Mouse (Mus musculus) lung, adult 18-20 months (tissue): Measurements from ENCODE around the gene Sgsm2.
A peak's percentile ranks its signal among the peaks of the same experiment; 100 is the strongest.
"Not testable (repeated sequence)": the region's sequence is repeated elsewhere in the genome, so short reads cannot be mapped to it uniquely, and the experiment has no call there.

Source experiments
- DNase-seq, 2 experiments: peaks; one replicate each; pipeline ENCODE4 v3.0.0; 2022; ENCODE audit warnings: mixed read lengths in 2 of 2

Gene Sgsm2

DNA sequence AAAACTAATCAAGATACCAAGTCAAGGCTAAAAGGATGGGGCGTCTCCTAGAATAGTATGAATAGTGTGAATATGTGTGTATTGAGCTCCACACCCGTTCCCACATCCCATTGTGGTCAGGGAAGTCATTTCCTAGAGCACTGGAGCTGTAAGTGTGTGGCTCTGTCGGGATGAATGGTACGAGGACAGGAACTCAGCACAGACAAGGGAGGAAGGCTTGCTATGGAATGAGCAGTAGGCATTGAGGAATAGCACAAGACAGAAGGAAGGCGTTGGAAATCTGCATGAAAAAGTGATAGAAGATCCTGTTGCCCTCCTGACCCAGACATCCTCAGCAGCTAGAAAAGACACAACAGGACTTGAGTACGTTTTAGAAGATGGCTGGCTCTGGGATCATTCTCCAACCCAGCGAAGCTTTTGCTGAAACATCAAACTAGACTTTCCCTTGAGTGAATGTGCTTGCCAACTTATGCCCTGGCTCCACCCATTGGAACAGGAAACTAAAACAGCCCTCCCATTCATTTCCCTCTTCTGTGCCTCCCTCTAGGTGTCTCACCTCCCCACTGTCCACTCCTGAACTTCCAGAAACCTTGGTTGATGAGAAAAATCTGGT is 69.0 kb downstream of the Sgsm2 start:
- no peak for DNase-seq

DNA sequence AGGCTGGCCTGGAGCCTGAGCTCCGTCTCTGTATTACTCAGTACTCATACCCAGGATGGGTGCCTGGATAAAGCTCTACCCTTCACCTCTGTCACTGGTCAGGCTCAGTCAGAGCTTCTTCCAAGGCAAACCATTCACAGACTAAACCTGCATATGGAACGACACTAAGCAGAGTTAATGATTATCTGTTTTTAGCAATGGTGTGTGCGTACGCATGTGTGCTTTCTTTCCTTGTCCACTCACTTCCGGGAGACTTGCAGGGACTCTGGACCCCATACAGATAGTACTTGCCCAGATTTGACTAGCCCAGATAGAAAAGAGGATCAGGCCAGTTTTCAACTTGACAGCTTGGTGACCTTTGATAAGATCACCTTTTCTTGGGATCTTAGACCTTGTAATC is 70.2 kb downstream of the Sgsm2 start:
- DNase-seq = no peak

DNA sequence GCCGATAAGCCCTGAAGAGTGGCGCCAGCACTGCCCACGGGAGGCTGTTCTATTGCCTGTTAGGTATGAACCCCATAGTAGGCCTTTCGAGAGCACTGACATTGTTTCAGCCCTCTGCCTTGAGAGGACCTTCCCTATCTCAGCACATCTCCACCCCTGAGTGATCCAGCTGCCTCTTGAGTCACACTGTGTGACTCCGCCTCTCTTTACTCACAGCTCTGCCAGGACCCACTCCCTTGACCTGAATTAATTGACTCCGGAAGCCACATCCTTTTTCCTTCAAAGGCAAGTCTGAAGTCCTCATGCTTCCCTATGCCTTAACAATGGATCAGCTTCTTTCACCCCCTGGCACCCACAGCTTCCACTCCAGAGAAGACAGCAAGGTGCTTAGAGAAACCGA is 70.7 kb downstream of the Sgsm2 start:
- DNase-seq = peak in 1 of 2 experiments; percentile 36

DNA sequence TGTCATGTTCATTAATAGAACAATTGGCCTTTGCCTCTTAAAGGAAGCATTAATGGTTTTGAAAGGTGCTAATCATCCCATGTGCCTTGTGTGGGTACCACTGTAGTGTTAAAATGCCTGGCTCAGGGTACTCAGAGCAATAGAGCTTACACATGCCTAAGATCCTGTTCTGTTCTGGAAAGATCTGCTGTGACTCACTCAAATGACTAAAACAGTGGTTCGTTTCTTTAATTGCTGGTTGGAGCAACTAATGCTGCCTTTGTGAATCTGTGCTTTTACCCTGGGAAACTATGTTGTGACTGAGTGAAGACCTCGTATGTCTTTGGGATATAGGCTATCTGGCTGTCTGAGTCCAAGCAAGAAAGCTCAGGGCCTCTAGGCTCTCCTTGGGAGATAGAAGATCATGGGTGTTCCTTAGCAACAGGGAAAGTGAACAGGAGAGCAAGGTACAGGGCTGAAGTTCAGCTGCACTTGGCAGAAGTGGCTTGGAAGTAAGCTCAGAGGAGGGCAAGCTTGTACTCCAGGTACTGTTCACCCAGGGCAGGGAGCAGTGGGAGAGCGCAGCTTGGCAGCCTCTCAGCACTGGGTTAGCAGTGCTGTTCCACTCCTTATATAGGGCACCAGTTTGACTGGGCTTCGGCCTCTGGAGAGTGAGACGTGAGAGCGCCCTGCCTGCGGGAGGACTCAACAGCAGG is 74.0 kb downstream of the Sgsm2 start:
- no peak for DNase-seq

DNA sequence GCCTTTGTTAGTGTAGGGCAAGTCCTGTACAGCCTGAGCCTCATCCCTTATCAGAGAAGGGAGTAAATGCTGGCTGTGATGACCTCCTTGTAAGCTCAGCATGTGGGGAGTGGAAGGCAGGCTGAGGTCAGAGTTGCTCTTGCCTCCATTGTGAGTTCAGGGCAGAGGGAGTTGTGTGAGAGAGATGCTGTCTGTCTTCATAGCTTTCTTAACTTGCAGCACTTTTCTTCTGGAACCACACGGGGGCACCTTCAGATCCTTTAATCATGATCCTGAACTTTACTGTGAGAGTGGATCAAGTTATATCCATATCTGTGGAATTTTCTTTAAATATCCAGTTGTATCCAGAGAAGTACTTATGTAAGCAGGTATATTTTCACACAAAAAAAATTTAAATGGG is 75.4 kb downstream of the Sgsm2 start:
- DNase-seq = peak in 1 of 2 experiments; percentile 12

DNA sequence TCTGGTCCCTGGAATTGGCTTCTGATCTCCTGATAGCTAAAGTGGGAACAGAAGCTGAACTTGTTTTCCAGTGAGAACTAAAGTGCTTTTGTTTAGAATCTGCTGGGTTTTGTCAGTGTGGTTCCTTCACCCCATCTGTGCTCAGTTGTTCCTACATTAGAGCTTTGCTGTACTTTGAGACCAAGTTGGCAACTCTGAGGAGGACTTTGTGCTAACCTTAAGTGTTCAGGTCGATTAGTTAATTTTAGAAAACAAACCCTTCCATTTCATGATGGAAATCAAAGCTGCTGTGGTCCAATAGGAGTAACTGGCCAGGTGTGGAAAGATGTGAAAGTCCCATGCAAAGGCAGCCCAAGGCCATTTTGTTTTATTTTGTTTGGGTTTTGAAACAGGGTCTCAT is 75.9 kb downstream of the Sgsm2 start:
- no peak for DNase-seq

DNA sequence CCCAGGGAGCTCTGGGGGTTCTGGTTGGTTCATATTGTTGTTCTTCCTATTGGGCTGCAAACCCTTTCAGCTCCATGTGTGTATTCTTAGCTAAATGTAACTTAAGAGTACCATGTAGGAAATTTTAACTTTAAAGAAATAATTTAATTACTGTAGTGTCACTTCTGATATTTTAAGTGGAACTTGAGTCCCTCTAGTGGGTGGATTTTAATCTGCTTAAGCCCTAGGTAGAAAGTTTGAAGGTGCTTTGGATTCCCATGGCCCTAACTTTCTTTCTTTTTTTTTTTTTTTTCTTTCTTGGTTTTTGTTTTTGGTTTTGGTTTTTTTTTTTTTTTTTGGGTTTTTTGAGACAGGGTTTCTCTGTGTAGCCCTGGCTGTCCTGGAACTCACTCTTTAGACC is 81.1 kb downstream of the Sgsm2 start:
- DNase-seq = no peak

DNA sequence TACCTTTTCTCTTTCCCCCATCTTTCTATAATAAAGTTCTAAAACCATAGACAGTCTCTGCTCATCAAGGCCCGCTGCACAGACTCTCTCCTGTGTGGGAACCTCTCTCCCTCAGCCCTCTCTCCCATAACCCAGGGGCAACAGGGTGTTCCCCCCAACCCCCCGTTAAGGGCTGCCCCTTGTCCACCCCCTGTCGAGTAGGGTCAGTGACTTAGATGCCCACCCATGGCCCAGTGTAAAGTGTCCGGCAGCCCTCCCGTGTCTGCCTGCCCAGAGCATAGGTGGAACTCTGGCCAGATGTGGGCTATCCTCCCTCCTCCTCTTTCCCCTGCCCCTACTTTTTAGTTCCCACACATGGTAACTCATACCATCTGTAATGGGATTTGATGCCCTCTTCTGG is 85.3 kb downstream of the Sgsm2 start:
- DNase-seq = no peak

DNA sequence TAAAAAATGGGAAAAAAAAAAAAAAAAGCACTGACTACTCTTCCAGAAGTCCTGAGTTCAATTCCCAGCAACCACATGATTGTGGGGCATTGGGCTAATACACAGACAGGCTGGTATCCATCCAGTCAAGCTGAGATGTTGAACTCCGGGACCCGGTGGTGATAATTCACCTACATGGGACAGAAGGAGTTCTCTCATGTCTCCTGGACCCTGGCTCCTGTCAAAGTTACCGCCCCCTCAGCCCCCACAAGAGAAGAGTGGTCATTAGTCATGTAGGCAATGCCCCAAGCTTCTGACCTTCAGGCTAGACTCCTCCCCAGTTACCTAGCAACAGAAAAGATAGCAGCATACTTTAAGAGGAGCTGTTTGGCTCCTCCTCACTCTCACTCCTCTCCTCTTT is 85.8 kb downstream of the Sgsm2 start:
- DNase-seq = not testable (repeated sequence)

DNA sequence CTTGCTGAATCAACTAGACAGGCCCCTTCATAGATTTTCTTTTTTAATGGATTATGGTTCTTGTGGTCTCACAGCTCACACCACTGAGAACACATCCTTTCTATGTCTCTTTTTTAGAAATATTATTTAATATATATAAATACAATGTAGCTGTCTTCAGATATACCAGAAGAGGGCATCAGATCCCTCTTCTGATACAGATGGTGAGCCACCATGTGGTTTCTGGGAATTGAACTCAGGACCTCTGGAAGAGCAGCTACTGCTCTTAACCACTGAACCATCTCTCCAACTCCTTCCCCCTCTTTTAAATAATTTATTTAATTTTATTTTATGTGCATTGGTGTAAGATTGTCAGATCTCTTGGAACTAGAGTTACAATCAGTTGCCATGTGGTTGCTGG is 86.7 kb downstream of the Sgsm2 start:
- no peak for DNase-seq

DNA sequence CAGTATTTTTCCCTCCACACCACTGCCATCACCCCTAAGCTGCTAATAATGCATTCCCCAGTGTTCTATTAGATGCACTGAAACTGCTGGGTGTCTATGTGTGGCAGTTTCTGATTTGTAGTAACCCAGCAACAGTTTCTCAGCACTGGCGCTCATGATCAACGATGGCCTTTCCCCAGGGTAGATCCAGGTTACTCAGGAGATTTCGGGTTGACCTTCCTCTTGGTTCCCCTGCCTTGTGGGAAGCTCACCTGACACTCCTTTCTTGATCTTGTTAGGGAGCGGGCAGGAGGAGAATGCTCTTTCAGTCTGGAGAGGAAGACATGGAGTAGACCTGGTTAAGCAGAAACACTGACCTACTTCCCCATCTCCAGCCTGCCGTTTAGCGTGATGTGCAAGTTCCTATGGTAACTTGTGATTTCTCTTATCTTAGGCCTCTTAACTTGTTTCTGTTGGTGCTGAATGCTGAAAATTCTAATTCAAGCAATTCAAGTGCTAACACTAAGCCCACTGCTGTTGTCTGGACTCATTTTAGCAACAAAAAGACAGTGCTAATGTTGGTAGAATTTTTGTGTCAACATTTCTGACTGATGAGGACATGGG is 88.5 kb downstream of the Sgsm2 start:
- DNase-seq = no peak

DNA sequence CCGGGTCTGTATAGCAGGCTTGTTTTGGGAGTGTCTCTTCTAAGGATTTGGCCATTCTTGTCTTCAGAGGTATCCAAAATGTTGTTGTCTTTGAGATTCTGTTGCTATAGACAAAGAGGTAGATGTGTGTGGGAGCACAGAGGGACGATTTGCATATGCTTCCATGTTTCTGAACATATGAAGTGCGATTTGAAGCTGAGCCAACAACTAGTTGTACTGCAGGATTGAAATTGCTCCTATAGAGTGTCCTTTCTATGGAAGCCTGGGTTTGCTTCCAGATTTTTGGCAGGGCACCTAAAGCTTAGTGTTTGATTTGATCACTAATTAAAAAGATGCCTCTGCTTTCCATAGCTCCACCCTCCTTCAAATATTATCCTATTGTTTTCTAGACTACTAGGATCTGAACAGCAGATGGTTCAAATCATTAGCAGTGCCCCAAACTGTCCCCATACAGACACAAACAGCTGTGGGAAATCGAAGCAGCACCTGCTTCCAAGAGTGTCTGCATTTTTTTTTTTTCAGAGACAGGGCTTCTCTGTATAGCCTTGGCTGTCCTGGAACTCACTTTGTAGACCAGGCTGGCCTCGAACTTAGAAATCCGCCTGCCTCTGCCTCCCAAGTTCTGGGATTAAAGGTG is 89.5 kb downstream of the Sgsm2 start:
- no peak for DNase-seq

DNA sequence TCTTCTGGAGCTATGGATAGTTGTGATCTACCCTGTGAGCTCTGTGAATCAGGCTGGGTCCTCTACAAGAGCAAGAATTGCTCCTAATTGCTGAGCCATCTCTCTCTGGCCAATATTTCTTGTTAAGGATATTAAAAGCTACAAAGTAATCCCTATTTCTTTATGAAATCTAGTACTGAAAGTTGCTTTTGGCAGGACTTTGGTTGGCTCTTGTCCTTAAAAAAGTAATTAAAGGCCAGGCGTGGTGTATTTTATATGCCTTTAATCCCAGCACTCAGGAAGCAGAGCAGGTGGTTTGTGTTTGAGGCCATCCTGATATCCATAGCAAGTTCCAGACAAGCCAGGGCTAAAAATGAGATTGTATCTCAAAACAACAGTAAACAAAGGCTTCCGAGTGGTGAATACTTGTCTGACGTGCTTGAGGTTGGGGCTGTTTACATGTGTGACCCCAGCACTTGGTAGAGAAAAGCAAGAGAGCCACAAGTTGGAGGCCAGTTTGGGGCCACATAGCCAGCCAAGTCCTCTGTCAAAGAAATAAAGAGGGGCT is 92.7 kb downstream of the Sgsm2 start:
- DNase-seq = peak; percentile 10 to 15

DNA sequence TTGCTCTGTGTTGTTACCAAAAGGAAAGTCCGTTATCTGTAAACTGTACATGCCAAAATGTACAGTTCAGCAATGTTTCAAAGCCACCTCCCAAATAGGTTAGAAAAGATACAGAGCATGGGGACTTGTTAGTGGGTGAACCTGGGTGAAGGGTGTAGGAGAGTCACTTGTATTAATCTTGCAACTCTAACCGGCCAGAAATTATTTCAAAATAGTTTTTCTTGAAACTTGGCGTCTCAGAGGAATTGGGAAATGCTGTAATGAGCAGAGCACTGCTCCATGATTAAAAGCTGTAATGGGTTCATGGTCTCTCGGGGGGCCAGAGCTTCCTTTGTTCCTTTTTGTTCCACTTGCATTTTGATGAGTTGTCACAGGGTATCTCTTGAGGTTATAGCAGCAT is 96.2 kb downstream of the Sgsm2 start:
- no peak for DNase-seq
